In genomic region chr3:30514901-30515794, GRCm38 (mm10) we compare ENCODE assay signal across 8 mouse cellular contexts. TPM values are rescaled to one million over a fixed set of nuclear protein-coding genes. Genes with fewer than 3 reads are reported as not detected.
DNase-seq lines count a peak whose midpoint lies in the region; ATAC-seq and TF ChIP-seq lines count a peak whose summit lies in the region.

No protein-coding gene starts in this region.

- no peak for DNase-seq in ES-E14 (ENCODE audit: low read depth, low spot score)
- peak; percentile 58 to 76 for DNase-seq in adrenal gland, postnatal 36 days
- DNase-seq in forebrain, postnatal 0 days = peak; percentile 69
- peak; percentile 88 for DNase-seq in limb, embryonic 11.5 days (ENCODE audit: low spot score)
- DNase-seq in mesoderm, embryonic 11.5 days (ENCODE audit: low read depth, low spot score) = peak; percentile 69
- DNase-seq in thymus, postnatal 14 days = peak; percentile 37
- DNase-seq in layer of hippocampus, adult 18-20 months (ENCODE audit: low spot score in 2 of 2) = no peak

- 2% methylated on average over 61 of the region's 62 CpGs for WGBS in forebrain, postnatal 0 days
- under 1% methylated on average over 61 of the region's 62 CpGs for WGBS in limb, embryonic 11.5 days

- no peaks in the 10 kb centered on the region for H3K9me3 ChIP-seq in ES-E14 (ENCODE audit: control insufficient read depth, insufficient read depth, low read depth, low read length)
- H3K9me3 ChIP-seq in forebrain, postnatal 0 days (ENCODE audit: low read length) = no peaks in the 10 kb centered on the region
- H3K9me3 ChIP-seq in limb, embryonic 11.5 days (ENCODE audit: control insufficient read depth, low read length) = no peaks in the 10 kb centered on the region

- peaks cover 2 to 8% of the 10 kb centered on the region in 2 experiments for H3K4me1 ChIP-seq in ES-E14 (ENCODE audit: control insufficient read depth in 2 of 2, insufficient read depth in 2 of 2, low read length in 2 of 2, poor library complexity in 1 of 2)
- no peaks in the 10 kb centered on the region for H3K4me1 ChIP-seq in forebrain, postnatal 0 days (ENCODE audit: insufficient read depth)
- H3K4me1 ChIP-seq in limb, embryonic 11.5 days (ENCODE audit: control insufficient read depth, insufficient read depth, low read length) = peaks cover 22% of the 10 kb centered on the region

- in situ Hi-C loops in ES-E14 (cut with MboI; ENCODE audit: low sequenced_read_pairs in 2 of 2, unreplicated experiment in 2 of 2) = loop anchor here in 1 of 2 experiments (25.0 kb wide), 1 partner anchor 503 kb away; no protein-coding TSS in a partner anchor

- ATAC-seq in forebrain, postnatal 0 days = peak; percentile 77
- ATAC-seq in hematopoietic stem cell, adult 5-6 weeks (replicated peaks in 1 of 2; ENCODE audit: insufficient read depth in 1 of 2, low FRiP score in 2 of 2, low TSS enrichment in 1 of 2, low read depth in 1 of 2, poor library complexity in 2 of 2, severe bottlenecking in 2 of 2) = peak; percentile 80 to 82
- peak; percentile 81 for ATAC-seq in limb, embryonic 11.5 days (ENCODE audit: insufficient number of reproducible peaks, low FRiP score, low TSS enrichment, low read depth)

- H3K27ac ChIP-seq in ES-E14 (ENCODE audit: insufficient read depth, low read depth, low read length, poor library complexity, severe bottlenecking) = no peak overlapping the region
- no peak overlapping the region for H3K27ac ChIP-seq in forebrain, postnatal 0 days (ENCODE audit: low read depth, low read length)
- peak overlapping the region; percentile 100 for H3K27ac ChIP-seq in limb, embryonic 11.5 days (replicated peaks; ENCODE audit: low read depth, low read length)

- H3K4me3 ChIP-seq in ES-E14 (ENCODE audit: insufficient read depth in 1 of 2, low read depth in 1 of 2, low read length in 2 of 2, poor library complexity in 1 of 2, severe bottlenecking in 1 of 2) = peak overlapping the region; percentile 45
- H3K4me3 ChIP-seq in forebrain, postnatal 0 days (ENCODE audit: low read depth, low read length) = peak overlapping the region; percentile 11
- H3K4me3 ChIP-seq in limb, embryonic 11.5 days (ENCODE audit: low read depth, low read length) = peak overlapping the region; percentile 53

- no peak overlapping the region for H3K9ac ChIP-seq in ES-E14 (ENCODE audit: insufficient read depth, low read depth, low read length, poor library complexity, severe bottlenecking)
- H3K9ac ChIP-seq in forebrain, postnatal 0 days = no peak overlapping the region
- peak overlapping the region; percentile 88 for H3K9ac ChIP-seq in limb, embryonic 11.5 days (ENCODE audit: low read length)

- H3K36me3 ChIP-seq in ES-E14 (ENCODE audit: control insufficient read depth, insufficient read depth, low read length, poor library complexity, severe bottlenecking) = no peaks in the 10 kb centered on the region
- no peaks in the 10 kb centered on the region for H3K36me3 ChIP-seq in forebrain, postnatal 0 days (ENCODE audit: insufficient read depth)
- no peaks in the 10 kb centered on the region for H3K36me3 ChIP-seq in limb, embryonic 11.5 days (ENCODE audit: control insufficient read depth, insufficient read depth, low read length)

- H3K4me2 ChIP-seq in forebrain, postnatal 0 days (ENCODE audit: low read depth) = peak overlapping the region; percentile 33
- peak overlapping the region; percentile 86 for H3K4me2 ChIP-seq in limb, embryonic 11.5 days (ENCODE audit: low read depth, severe bottlenecking)

- H3K27me3 ChIP-seq in forebrain, postnatal 0 days (ENCODE audit: insufficient read depth, low read length) = peaks cover 55% of the 10 kb centered on the region
- no peaks in the 10 kb centered on the region for H3K27me3 ChIP-seq in limb, embryonic 11.5 days (ENCODE audit: control insufficient read depth, insufficient read depth, low read length)

- TF ChIP-seq CTCF in forebrain, postnatal 0 days (IDR thresholded peaks at IDR 0.05; ENCODE audit: low read depth) = peak; percentile 47

TF ChIP-seq in ES-E14, 5 proteins besides CTCF, POLR2A, EP300 and RAD21:
- no peak for TF ChIP-seq HCFC1 (IDR thresholded peaks at IDR 0.05; ENCODE audit: borderline replicate concordance, insufficient read depth, low read length)
- TF ChIP-seq ZC3H11A (IDR thresholded peaks at IDR 0.05; ENCODE audit: borderline replicate concordance, low read depth, low read length) = no peak

RNA-seq across cellular contexts. Expression of gene Mecom, which starts 32.7 kb away (rescaled TPM):
- total RNA-seq in ES-E14 (2012; rRNA removed) = 2.1 and 2.3 TPM in 2 replicates
- total RNA-seq in adrenal gland, postnatal 36 days (2021) = 1 to 10 TPM; 6.4 TPM
- 3.2 and 3.9 TPM in 2 replicates for total RNA-seq in forebrain, postnatal 0 days (2014; rRNA removed)
- polyA plus RNA-seq in forebrain, postnatal 0 days (2015; fragmentation: Nextera tagmentation; extraction: Ambion mirVana) = 1.9 TPM in 2 replicates
- total RNA-seq in hematopoietic stem cell, adult 5-6 weeks (2017) = 82.2 and 104 TPM in 2 replicates
- 218 and 228 TPM in 2 replicates for polyA plus RNA-seq in limb, embryonic 11.5 days (2014; fragmentation: Nextera tagmentation; extraction: Ambion mirVana)
- 1 to 10 TPM; 2.4 to 3.1 TPM for total RNA-seq in layer of hippocampus, adult 18-20 months (2021)

Comparison
In these comparisons a context has a peak if more than half of its experiments do, and no peak if none do; other contexts are left out.
1. DNase-seq: peak in adrenal gland, postnatal 36 days (2 of 2), forebrain, postnatal 0 days (single experiment), limb, embryonic 11.5 days (single experiment), mesoderm, embryonic 11.5 days (single experiment) and thymus, postnatal 14 days (single experiment); none in ES-E14 (single experiment) and layer of hippocampus, adult 18-20 months (0 of 2).
2. RNA of gene Mecom, which starts 32.7 kb away (total RNA-seq): 82.2 to 104 TPM in hematopoietic stem cell, adult 5-6 weeks; 6.4 TPM in adrenal gland, postnatal 36 days, 3.2 to 3.9 TPM in forebrain, postnatal 0 days, 2.4 to 3.1 TPM in layer of hippocampus, adult 18-20 months and 2.1 to 2.3 TPM in ES-E14; every median in the first group is over 10 times any median in the second.
3. Peak in every context shown above with its lines, with median percentiles within 50 percentile points of each other: H3K4me3 ChIP-seq and ATAC-seq.